Mouse (Mus musculus) limb, embryonic 14.5 days (tissue): ENCODE results near the gene Gphn. TPM values are rescaled to one million over a fixed set of nuclear protein-coding genes. Genes with fewer than 3 reads are reported as not detected.

Experiments
- ATAC-seq: fragments of 200-750 bp; cut with Nextera tagmentation; 2 replicates; pipeline ENCODE4 v1.8.0; 2017; ENCODE audit warnings: low read depth, moderate number of reproducible peaks, moderate TSS enrichment; ENCODE audit not compliant: low FRiP score
- DNase-seq: peaks from one replicate; pipeline ENCODE4 v3.0.0-alpha.2; 2015; ENCODE audit warnings: low spot score
- H3K27ac ChIP-seq: fragments of 300-500 bp; sonication (generic); replicated peaks from 2 replicates; pipeline ENCODE4 v1.5.1; 2014; ENCODE audit warnings: low read depth, mild to moderate bottlenecking, low read length, moderate library complexity, mixed read lengths
- H3K27me3 ChIP-seq: fragments of 300-500 bp; sonication (generic); 2 replicates; pipeline ENCODE4 v1.6.1; 2014; ENCODE audit warnings: low read length, mixed read lengths; ENCODE audit not compliant: control insufficient read depth, insufficient read depth
- H3K36me3 ChIP-seq: fragments of 300-500 bp; sonication (generic); 2 replicates; pipeline ENCODE4 v1.6.1; 2014; ENCODE audit warnings: mild to moderate bottlenecking, low read length, moderate library complexity, mixed read lengths; ENCODE audit not compliant: control insufficient read depth, insufficient read depth
- H3K4me1 ChIP-seq: fragments of 300-500 bp; sonication (generic); 2 replicates; pipeline ENCODE4 v1.6.1; 2014; ENCODE audit warnings: antibody characterized with exemption, low read length, mixed read lengths; ENCODE audit not compliant: control insufficient read depth, insufficient read depth
- H3K4me2 ChIP-seq: fragments of 300-500 bp; sonication (generic); replicated peaks from 2 replicates; pipeline ENCODE4 v1.6.1; 2014; ENCODE audit warnings: low read depth, mild to moderate bottlenecking, low read length, moderate library complexity; ENCODE audit not compliant: severe bottlenecking
- H3K4me3 ChIP-seq: fragments of 300-500 bp; sonication (generic); replicated peaks from 2 replicates; pipeline ENCODE4 v1.5.1; 2014; ENCODE audit warnings: low read length
- H3K9ac ChIP-seq: fragments of 300-500 bp; sonication (generic); 2 replicates; pipeline ENCODE4 v1.6.1; 2014; ENCODE audit warnings: mild to moderate bottlenecking, low read depth, low read length, moderate library complexity; ENCODE audit not compliant: severe bottlenecking
- H3K9me3 ChIP-seq: fragments of 300-500 bp; sonication (generic); 2 replicates; pipeline ENCODE4 v1.6.1; 2016; ENCODE audit warnings: low read length; ENCODE audit not compliant: control insufficient read depth
- POLR2A ChIP-seq: fragments of 200-500 bp; IDR thresholded peaks from 2 replicates; pipeline ENCODE4 v1.8.0; 2012; ENCODE audit warnings: inconsistent platforms, mild to moderate bottlenecking, moderate library complexity, borderline replicate concordance; ENCODE audit not compliant: insufficient read depth, insufficient read length; ENCODE audit errors: extremely low read depth
- WGBS: fragments of 180-500 bp; shearing (Covaris S2); extraction: QIAGEN DNeasy Blood & Tissue Kit; methylation state at CpG from one replicate; pipeline ENCODE4 v1.1.7; 2014; 5-methylcytosine and 5-hydroxymethylcytosine counted together
- polyA plus RNA-seq, 2 experiments: library from polyadenylated mRNA; depleted of rRNA in 1 of 2; stranded (reverse) in 1 of 2; unstranded in 1 of 2; fragments of >200 nt; fragmentation: Nextera tagmentation in 1 of 2; extraction: Ambion mirVana in 1 of 2; gene quantifications; 2 replicates each; pipeline versions ENCODE4 v1.2.1 to v1.2.3; 2012 to 2014

The Gphn gene
- polyA plus RNA-seq, 2 experiments: 16.4 to 18.9 TPM

DNA sequence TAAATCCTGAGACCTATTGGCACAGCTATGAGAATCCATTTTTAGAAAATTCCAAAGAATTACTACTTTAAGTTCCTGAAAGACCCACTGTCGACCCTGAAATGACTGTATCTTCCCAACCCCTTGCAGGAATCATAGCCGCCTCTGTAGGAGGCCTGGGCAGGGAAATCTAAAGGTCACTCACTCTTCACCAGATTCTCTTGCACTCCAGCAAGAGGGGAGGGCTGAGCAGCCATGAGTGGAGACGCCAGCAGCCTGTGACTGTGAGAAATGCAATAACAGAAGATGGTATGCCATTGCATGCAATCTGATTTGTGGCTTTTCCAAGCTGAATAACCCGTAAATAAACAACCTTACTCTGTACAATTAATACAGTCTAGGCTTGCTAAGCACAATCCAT lies 501.5 kb downstream of the Gphn start:
- H3K4me1 ChIP-seq: no peaks in the 10 kb centered on the region
- no peak overlapping the region for H3K4me2 ChIP-seq
- H3K9ac ChIP-seq: no peak overlapping the region
- no peak for DNase-seq
- H3K4me3 ChIP-seq: no peak overlapping the region
- ATAC-seq: no peak
- no peak overlapping the region for H3K27ac ChIP-seq
- 70% methylated on average over 4 of the region's 4 CpGs for WGBS
- no peaks in the 10 kb centered on the region for H3K36me3 ChIP-seq
- no peaks in the 10 kb centered on the region for H3K27me3 ChIP-seq
- no peaks in the 10 kb centered on the region for H3K9me3 ChIP-seq
- TF ChIP-seq POLR2A: no peak

Other genes with a start within 250 kb of the Gphn start
- gene Gm6657, start 32.1 kb upstream of the Gphn start, polyA plus RNA-seq (2012; rRNA removed): not detected in 2 replicates
- gene Gm6657, start 32.1 kb upstream of the Gphn start, polyA plus RNA-seq (2014; fragmentation: Nextera tagmentation; extraction: Ambion mirVana): not detected in 2 replicates